Mouse (Mus musculus): Measurements from ENCODE around the gene Cadm4.

Gene Cadm4

GRCm38 (mm10) chr7:24531211-24531971 is 49.6 kb downstream of the Cadm4 start:
- DNase-seq (ENCODE audit: low spot score) = peak; percentile 76

- DNase-seq (ENCODE audit: low spot score) = no peak
These were observed 51.3 kb downstream of the Cadm4 start for GRCm38 (mm10) chr7:24533031-24533571.

- DNase-seq (ENCODE audit: low spot score) = no peak
These were observed 52.0 kb downstream of the Cadm4 start for GRCm38 (mm10) chr7:24533806-24534205.

GRCm38 (mm10) chr7:24534301-24534700 is 52.5 kb downstream of the Cadm4 start:
- no peak for DNase-seq (ENCODE audit: low spot score)

GRCm38 (mm10) chr7:24537081-24537480 is 55.3 kb downstream of the Cadm4 start:
- DNase-seq (ENCODE audit: low spot score) = no peak

GRCm38 (mm10) chr7:24537591-24537990 is 55.8 kb downstream of the Cadm4 start:
- DNase-seq (ENCODE audit: low spot score) = no peak

GRCm38 (mm10) chr7:24538154-24538553 is 56.3 kb downstream of the Cadm4 start:
- peak; percentile 32 for DNase-seq (ENCODE audit: low spot score)

- no peak for DNase-seq (ENCODE audit: low spot score)
These were observed 56.9 kb downstream of the Cadm4 start for GRCm38 (mm10) chr7:24538701-24539100.

- DNase-seq (ENCODE audit: low spot score) = no peak
These were observed 57.9 kb downstream of the Cadm4 start for GRCm38 (mm10) chr7:24539686-24540085.

- no peak for DNase-seq (ENCODE audit: low spot score)
These were observed 62.7 kb downstream of the Cadm4 start for GRCm38 (mm10) chr7:24544506-24544905.

- no peak for DNase-seq (ENCODE audit: low spot score)
These were observed 64.3 kb downstream of the Cadm4 start, which contains the start of the genes Pinlyp and Xrcc1 for GRCm38 (mm10) chr7:24546068-24546614. Gene Pinlyp, minus strand, starts transcription at chr7:24546118. Gene Xrcc1, plus strand, starts transcription at chr7:24546289.

- peak; percentile 99 for DNase-seq (ENCODE audit: low spot score)
These were observed 65.0 kb downstream of the Cadm4 start for GRCm38 (mm10) chr7:24546634-24547389.

GRCm38 (mm10) chr7:24547534-24548036 is 65.8 kb downstream of the Cadm4 start:
- DNase-seq (ENCODE audit: low spot score) = no peak

- DNase-seq (ENCODE audit: low spot score) = no peak
These were observed 70.3 kb downstream of the Cadm4 start for GRCm38 (mm10) chr7:24551985-24552759.
